Mouse (Mus musculus) c-Kit-negative CD71-positive TER-119-positive erythroid progenitor cells, embryonic 14.5 days (primary cell): ENCODE measurements at regions not wholly inside any gene's neighbourhood (a gene's known extent, or its start where the extent isn't known, plus 50 kb on each side); places are given as distances from the start of the nearest gene placed in this dataset.

Source experiments
- DNase-seq: peaks from one replicate; pipeline ENCODE4 v3.0.0-alpha.2; 2013; ENCODE audit warnings: low read depth, low spot score

- DNase-seq: no peak
Measured at GRCm38 (mm10) chr19:15487576-15487975, 459.6 kb downstream of the Psat1 start.

DNA sequence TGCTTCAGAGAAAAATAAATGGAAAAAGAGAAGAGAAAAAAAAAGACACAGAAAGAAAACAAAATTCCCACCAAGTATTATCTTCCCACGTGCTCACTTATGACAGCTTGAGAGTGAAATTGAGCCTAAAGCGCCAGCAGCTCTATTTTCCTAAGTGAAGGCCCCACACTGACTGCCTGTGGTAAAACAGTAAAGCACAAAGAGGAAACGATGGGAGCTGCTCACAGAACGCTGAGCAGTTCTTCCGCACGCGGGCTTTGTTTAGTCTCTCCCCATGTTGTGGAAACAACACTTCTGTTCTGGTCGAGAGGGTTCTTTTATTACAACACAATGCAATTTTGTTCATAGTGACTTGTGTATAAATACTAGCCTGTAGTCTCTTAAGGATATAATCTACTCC lies 465.5 kb downstream of the Psat1 start:
- DNase-seq: no peak

- no peak for DNase-seq
Measured at GRCm38 (mm10) chr19:15469541-15469940, 477.6 kb downstream of the Psat1 start.

DNA sequence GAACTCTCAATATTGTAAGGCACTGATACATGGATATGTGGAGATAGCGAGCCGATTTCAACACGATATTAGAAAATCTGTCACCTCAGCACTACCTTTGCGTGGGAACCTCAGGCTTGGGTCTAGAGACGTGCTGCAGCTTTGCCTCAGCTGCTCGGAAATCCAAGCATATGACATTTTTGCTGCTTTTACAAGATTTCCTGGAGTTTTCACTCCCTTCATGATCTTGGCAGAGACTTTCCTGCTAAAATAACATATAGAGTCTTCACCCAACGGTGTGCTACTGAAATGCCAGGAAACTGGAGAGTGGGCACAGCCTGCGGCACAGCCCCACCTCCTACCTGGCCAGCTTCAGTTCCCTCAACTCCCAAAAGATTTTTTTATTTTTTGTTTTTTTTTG lies 480.4 kb downstream of the Psat1 start:
- DNase-seq: no peak

- DNase-seq: no peak
Measured at GRCm38 (mm10) chr19:15465063-15465760, 481.9 kb downstream of the Psat1 start.

DNA sequence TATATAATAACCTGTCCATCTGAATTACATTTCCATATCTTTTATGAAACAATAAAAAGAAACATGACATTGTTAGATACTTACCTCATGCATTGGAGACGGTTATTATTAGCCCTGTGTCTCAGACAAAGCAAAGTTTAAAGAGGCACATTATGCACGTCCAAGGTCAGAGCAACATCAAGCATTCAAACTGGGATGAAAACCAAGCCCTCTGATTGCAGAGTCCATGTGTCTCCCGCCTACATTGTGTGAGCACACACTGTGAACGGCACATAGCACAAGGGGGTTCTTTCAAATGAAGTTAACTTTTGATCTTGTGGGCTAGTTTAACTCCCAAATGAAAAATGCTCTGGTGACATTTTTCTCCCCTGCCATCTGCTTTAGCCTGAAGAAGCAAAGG lies 489.3 kb downstream of the Psat1 start:
- DNase-seq: no peak

GRCm38 (mm10) chr19:15456943-15457735 lies 490.0 kb downstream of the Psat1 start:
- DNase-seq: no peak

- DNase-seq: no peak
Measured at GRCm38 (mm10) chr19:15448989-15449388, 498.1 kb downstream of the Psat1 start.

DNA sequence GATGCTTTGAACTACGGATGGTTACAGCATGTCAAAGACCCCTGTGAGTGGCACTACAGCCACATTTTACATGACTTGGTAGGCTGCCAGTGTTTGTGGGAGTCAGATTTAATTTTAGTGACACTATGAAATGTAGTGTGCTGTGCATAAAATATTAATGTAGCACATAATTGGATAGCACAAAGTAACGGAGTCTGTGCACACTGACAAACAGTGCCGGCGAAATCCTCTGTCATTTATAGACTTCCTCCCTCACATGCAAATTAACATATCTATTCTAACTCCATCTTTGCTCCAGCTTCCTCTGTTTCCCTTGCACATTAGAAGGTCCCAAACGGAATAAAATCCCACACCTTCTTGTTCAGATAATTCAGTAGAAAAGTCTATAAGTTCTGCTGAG lies 515.3 kb downstream of the Psat1 start:
- DNase-seq: no peak

DNA sequence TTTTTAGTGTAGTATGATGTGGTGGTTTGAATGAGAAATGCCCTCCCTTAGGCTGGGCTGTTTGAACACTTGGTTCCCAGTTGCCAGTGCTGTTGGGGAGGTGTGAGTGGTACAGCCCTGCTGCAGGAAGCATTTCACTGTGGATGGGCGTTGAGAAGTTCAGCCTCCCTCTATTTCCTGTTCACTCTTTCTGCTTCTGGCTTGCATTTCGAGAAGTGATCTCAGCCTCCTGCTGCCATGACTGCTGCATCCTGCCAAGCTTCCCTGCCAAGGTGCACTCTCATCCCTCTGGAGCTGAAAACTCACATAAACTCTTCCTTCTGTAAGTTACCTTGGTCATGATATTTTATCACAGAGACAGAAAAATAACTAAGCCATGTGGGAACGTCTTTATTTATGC lies 525.8 kb downstream of the Psat1 start:
- DNase-seq: no peak

DNA sequence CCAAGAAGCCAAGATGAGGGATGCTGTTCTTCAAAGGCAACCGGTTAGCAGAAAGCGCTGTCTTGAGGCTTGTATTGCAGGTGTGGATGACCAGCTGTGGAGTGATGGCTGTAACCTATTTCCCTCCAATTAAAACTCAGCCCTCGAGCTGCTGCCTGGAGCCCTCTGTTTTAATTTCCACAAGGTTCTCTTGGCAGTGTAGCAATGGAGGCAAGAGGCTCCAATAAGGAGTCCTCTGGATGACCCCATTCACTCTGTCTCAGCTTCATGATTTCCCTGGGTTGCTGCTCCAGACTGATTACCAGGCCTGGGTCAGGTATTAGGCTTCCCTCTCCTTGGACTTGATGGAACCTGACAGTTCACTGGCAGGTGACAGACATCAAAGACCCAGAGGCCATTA lies 548.5 kb downstream of the Psat1 start:
- no peak for DNase-seq

DNA sequence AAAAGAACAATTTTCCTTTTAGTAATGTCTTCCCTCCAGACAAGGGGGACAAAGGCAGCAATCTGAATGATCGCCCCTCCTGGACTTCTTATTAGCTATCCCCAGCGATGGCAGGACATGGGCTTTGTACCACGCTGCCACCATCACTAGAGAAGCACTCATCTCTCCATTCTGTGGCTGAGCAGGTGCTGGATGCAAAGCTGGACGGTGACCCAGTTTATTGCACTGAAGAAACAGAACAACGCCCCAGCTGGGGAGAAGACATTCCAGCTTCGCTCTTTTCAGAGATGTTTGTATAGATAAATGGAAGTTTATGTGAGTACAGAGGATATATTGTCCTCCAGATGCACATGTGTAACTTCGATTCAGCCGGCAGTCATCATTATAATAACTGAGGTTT lies 575.5 kb downstream of the Psat1 start:
- DNase-seq: no peak

- DNase-seq: no peak
Measured at GRCm38 (mm10) chr19:15366951-15367350, 580.2 kb downstream of the Psat1 start.

- no peak for DNase-seq
Measured at GRCm38 (mm10) chr19:15357181-15357580, 590.0 kb downstream of the Psat1 start.

- no peak for DNase-seq
Measured at GRCm38 (mm10) chr19:15348356-15348755, 598.8 kb downstream of the Psat1 start.

- no peak for DNase-seq
Measured at GRCm38 (mm10) chr19:15342229-15342628, 604.9 kb downstream of the Psat1 start.

GRCm38 (mm10) chr19:15340305-15340983 lies 606.7 kb downstream of the Psat1 start:
- DNase-seq: no peak

GRCm38 (mm10) chr19:15339979-15340304 lies 607.2 kb downstream of the Psat1 start:
- DNase-seq: no peak

DNA sequence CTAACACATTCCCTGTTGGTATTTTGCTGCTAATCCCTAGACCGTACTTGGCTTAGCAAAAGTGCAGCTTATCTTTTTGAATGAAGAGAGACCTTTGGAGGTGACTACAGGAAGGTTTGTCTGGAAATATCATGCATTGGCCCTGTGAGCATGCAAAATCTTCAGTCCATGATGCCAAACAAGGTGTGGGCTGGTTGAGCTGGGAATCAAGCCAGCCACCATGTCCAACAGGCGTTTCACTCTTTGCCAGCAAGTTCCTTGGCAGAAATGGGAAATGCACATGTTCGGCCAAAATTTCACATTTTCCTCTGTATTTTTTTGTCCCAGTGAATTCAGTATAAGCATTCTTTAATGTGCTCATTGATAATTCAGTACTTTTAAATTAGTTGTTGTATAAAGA lies 617.0 kb downstream of the Psat1 start:
- DNase-seq: no peak

DNA sequence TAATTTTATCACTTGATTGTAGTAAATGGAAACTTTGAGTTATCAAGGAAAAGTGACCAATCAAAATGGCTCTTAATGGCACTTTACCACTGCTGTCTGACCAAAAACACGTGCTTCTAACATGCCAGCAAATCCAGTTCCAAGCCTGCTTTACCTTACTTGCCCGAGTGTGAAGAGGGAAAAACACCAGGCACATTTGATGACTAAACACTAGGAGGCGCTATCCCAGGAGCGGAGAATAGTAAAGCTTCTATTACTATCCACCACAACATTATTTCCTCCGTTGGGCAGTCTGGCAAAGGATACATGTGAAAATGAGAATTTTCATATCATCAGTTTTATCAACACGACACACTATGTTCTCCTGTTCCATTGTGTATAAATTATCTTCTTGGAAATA lies 647.7 kb downstream of the Psat1 start:
- DNase-seq: no peak

DNA sequence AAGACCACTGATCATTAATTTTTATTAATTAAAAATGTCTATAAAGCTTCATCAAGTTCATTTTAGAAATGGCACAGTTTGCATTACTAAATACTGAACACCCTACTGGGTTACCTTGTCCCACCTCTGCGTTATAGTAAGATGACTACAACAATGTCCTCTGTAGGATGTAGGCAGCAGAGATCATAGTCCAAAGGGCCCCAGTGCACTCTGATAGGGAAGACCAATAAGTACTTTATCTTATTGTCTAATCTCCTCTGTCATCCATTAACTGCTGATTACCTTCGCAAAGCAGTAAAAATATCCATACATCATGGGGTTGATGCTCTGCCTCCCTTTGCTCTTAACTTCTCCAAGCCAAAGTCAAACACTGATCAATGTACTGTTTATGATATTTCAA lies 662.1 kb downstream of the Psat1 start:
- DNase-seq: no peak

DNA sequence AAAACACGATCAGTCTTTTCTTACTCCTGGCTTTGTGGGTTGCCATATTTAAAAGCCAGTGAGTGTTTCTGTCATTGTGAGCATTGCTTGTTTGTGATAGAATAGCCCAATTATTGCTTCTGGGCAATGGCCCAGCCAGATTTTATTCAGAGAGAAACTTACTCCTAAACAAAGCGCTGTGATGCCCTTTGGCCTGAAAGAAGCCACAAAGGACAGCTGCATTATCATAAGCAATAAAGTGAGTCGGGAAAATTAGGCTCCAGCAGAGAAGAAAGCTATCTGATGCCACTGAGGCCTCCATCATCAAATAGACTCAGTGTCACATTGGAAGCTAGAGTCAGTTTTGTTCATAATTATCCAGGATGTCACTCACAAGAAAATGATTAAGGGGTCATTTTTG lies 644.9 kb upstream of the Tle4 start:
- no peak for DNase-seq
